Mouse (Mus musculus) spleen, adult 2 months (tissue): ENCODE data around the gene Orc1.

Experiments
- CTCF ChIP-seq: fragments of 200-500 bp; IDR thresholded peaks from 2 replicates; pipeline ENCODE4 v1.5.1; 2011; ENCODE audit warnings: mild to moderate bottlenecking, inconsistent platforms; ENCODE audit not compliant: insufficient read depth, insufficient read length, insufficient replicate concordance; ENCODE audit errors: extremely low read depth
- POLR2A ChIP-seq: fragments of 200-500 bp; IDR thresholded peaks from 2 replicates; pipeline ENCODE4 v1.6.1; 2011; ENCODE audit warnings: low read depth, low read length, inconsistent platforms

- TF ChIP-seq CTCF (no peak), POLR2A (no peak)
Measured at GRCm38 (mm10) chr4:108664407-108664806, 85.2 kb downstream of the Orc1 start.
